Mouse (Mus musculus) liver, embryonic 12.5 days (tissue): ENCODE results near the gene Misp. TPM values are rescaled to one million over a fixed set of nuclear protein-coding genes. Genes with fewer than 3 reads are reported as not detected.

ENCODE experiments used
- ATAC-seq: fragments of 200-750 bp; cut with Nextera tagmentation; 2 replicates; pipeline ENCODE4 v1.8.0; 2017; ENCODE audit warnings: moderate number of reproducible peaks, mild to moderate bottlenecking, moderate library complexity
- H3K27ac ChIP-seq: fragments of 300-500 bp; sonication (generic); 2 replicates; pipeline ENCODE4 v1.5.1; 2016; ENCODE audit warnings: mild to moderate bottlenecking
- H3K27me3 ChIP-seq: fragments of 300-500 bp; sonication (generic); replicated peaks from 2 replicates; pipeline ENCODE4 v1.6.1; 2016; ENCODE audit warnings: mild to moderate bottlenecking, moderate library complexity
- H3K36me3 ChIP-seq: fragments of 300-500 bp; sonication (generic); 2 replicates; pipeline ENCODE4 v1.6.1; 2016; ENCODE audit warnings: mild to moderate bottlenecking, moderate library complexity
- H3K4me1 ChIP-seq: fragments of 300-500 bp; sonication (generic); 2 replicates; pipeline ENCODE4 v1.6.1; 2016
- H3K4me2 ChIP-seq: fragments of 300-500 bp; sonication (generic); 2 replicates; pipeline ENCODE4 v1.6.1; 2016; ENCODE audit warnings: mild to moderate bottlenecking, moderate library complexity
- H3K4me3 ChIP-seq: fragments of 300-500 bp; sonication (generic); 2 replicates; pipeline ENCODE4 v1.5.1; 2016; ENCODE audit warnings: mild to moderate bottlenecking, moderate library complexity
- H3K9ac ChIP-seq: fragments of 300-500 bp; sonication (generic); 2 replicates; pipeline ENCODE4 v1.6.1; 2016; ENCODE audit warnings: mild to moderate bottlenecking, moderate library complexity
- H3K9me3 ChIP-seq: fragments of 300-500 bp; sonication (generic); replicated peaks from 2 replicates; pipeline ENCODE4 v1.6.1; 2016; ENCODE audit warnings: mild to moderate bottlenecking, moderate library complexity
- WGBS: fragments of 180-500 bp; shearing (Covaris S2); methylation state at CpG from one replicate; pipeline ENCODE4 v1.1.7; 2016; ENCODE audit not compliant: insufficient replicate concordance; 5-methylcytosine and 5-hydroxymethylcytosine counted together
- polyA plus RNA-seq: library from polyadenylated mRNA; unstranded; fragments of >200 nt; fragmentation: Nextera tagmentation; extraction: Ambion mirVana; gene quantifications from 2 replicates; pipeline ENCODE4 v1.2.1, GENCODE M21; 2016

Gene Misp
- polyA plus RNA-seq, 1 experiment from 2014 or later, result 0.54 TPM

DNA sequence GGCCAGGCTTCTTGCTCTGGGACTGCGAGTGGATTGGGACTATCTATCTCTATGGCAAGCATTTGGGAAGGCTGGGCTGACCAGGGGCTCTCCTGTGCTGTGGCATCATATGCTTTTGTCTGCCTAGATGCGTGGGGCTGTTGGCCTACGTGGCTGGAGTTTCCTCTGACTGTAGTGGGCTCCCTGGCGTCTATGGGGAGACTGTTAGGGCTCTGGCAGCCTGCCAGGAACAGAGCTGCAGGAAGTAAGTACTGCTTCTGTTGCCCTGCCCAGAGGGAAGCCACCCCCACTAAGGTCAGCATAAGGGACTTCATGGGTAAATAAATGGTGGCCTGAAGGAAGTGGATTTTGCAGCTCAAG, 36.6 kb downstream of the Misp start:
- 42% methylated on average over 4 of the region's 4 CpGs for WGBS
- Histone ChIP-seq H3K4me1 (peaks cover 56% of the 10 kb centered on the region), H3K9ac (peak overlapping the region; percentile 97), H3K27me3 (no peaks in the 10 kb centered on the region), H3K9me3 (no peaks in the 10 kb centered on the region), H3K36me3 (peaks cover 67% of the 10 kb centered on the region), H3K4me2 (peak overlapping the region; percentile 98), H3K27ac (peak overlapping the region; percentile 99), H3K4me3 (peak overlapping the region; percentile 93)
- no peak for ATAC-seq

DNA sequence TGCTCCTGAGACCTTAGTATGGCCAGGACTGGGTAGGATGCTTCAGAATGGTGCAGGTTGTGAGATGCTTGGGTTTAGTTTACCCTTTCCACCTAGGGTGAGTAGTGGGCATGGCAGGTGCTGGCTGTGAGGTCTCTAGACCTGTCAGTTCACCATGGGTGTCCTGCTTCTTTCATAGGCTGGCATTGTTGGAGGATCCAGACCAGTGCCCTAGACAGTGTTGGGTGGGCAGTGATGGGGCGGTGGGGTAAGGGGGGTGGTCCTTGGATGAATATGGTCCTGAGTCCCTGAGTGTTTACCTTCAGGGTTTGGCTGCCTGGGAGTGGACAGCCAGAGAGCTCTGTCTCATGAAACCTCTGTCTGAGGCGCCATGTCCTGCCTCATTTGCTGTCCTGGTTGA, 37.1 kb downstream of the Misp start:
- peak overlapping the region; percentile 93 for H3K4me3 ChIP-seq
- H3K9ac ChIP-seq, result 0 out of 2 replicates have a peak overlapping the region, but pooled peaks have one; percentile 22
- H3K4me2 ChIP-seq, result peak overlapping the region; percentile 98
- peaks cover 52% of the 10 kb centered on the region for H3K4me1 ChIP-seq
- H3K36me3 ChIP-seq, result peaks cover 72% of the 10 kb centered on the region
- no peak for ATAC-seq
- peak overlapping the region; percentile 99; the same call in 1 of the 2 replicates for H3K27ac ChIP-seq
- no peaks in the 10 kb centered on the region for H3K27me3 ChIP-seq
- H3K9me3 ChIP-seq, result no peaks in the 10 kb centered on the region
- 78% methylated on average over 2 of the region's 2 CpGs for WGBS

DNA sequence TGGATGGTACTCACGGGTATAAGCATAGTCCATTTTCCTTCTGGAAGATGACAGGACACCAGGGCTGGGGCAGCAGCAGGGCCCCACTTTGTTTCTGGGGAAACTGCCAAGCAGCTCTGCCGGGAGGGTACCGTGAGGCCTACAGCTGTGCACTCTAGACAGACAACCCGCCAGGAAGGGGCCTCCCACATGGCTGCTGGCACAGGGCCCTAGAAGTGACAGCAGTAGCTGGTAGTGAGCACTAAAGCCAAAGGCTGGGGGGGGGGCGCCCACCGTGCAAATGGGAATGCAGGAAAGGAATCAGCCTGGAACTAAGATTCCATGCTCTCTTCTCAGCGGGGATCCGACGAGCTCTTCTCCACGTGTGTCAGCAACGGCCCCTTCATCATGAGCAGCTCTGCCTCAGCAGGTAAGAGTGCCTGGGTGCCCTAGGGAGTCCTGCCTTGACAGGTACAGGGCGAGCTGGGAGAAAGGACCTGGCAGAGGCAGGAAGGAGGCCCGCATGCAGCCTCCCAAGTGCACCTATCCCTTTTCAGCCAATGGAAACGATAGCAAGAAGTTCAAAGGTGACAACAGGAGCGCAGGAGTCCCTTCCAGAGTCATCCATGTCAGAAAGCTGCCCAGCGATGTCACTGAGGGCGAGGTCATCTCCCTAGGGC, 37.8 kb downstream of the Misp start:
- peak overlapping the region; percentile 93 for H3K4me3 ChIP-seq
- peak overlapping the region; percentile 42; the same call in 1 of the 2 replicates for H3K27ac ChIP-seq

DNA sequence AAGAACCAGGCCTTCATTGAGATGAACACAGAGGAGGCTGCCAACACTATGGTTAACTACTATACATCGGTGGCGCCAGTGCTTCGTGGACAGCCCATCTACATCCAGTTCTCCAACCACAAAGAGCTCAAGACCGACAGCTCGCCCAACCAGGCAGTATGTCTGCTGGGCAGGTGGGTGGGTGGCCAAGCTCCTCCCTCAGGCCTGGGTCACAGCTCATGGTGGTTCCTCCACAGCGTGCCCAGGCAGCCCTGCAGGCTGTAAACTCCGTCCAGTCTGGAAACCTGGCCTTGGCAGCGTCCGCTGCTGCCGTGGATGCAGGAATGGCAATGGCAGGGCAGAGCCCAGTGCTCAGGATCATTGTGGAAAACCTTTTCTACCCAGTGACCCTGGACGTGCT, 38.3 kb downstream of the Misp start:
- Histone ChIP-seq H3K36me3 (peaks cover 84% of the 10 kb centered on the region), H3K4me1 (peaks cover 42% of the 10 kb centered on the region), H3K9me3 (no peaks in the 10 kb centered on the region), H3K27me3 (no peaks in the 10 kb centered on the region), H3K27ac (no peak overlapping the region), H3K4me3 (no peak overlapping the region), H3K4me2 (no peak overlapping the region), H3K9ac (no peak overlapping the region)
- 84% methylated on average over 11 of the region's 11 CpGs for WGBS
- ATAC-seq, result no peak

More for the DNA sequence above, 37.8 kb downstream of the Misp start:
- 71% methylated on average over 17 of the region's 17 CpGs for WGBS
- H3K4me1 ChIP-seq, result peaks cover 45% of the 10 kb centered on the region
- 0 out of 2 replicates have a peak overlapping the region, but pooled peaks have one; percentile 22 for H3K9ac ChIP-seq
- peaks cover 78% of the 10 kb centered on the region for H3K36me3 ChIP-seq
- no peaks in the 10 kb centered on the region for H3K9me3 ChIP-seq
- ATAC-seq, result no peak
- H3K27me3 ChIP-seq, result no peaks in the 10 kb centered on the region
- peak overlapping the region; percentile 98 for H3K4me2 ChIP-seq

DNA sequence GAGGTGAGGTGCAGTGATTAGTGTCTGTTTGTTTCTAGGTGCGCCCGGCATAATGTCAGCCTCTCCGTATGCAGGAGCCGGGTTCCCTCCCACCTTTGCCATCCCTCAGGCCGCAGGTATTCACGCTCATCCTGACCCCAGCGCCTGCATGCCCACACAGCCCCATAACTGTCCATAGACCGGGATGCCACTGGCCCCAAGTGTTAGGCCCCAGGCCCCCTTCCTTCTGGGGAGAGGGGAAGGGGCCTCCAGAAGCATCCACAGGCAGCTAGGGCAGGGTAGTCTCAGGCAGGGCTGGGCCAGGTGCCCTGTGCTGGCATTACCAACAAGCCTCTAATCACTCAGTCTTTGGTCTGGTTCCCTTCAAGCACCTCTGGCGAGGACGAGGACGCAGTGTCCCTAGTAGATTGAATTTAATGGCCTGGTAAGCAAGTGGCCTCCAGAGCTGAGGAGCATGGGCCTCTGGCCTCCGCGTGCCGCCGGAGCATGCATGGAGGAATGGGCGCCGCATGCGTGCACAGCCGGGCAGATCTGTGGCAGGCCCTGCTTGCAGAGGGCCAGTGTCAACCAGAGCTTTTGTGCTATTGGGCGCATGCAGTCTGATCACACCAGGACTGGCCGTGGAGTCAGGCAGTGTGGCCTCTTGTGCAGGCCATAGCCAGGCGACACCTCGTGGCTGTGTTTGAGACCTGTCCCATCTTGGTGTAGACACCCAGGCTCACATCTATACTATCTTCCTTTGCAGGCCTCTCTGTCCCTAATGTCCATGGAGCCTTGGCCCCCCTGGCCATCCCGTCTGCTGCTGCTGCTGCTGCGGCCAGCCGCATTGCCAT, 39.5 kb downstream of the Misp start:
- Histone ChIP-seq H3K27me3 (no peaks in the 10 kb centered on the region), H3K9me3 (no peaks in the 10 kb centered on the region), H3K4me1 (peaks cover 48% of the 10 kb centered on the region), H3K27ac (no peak overlapping the region), H3K4me3 (no peak overlapping the region), H3K4me2 (no peak overlapping the region), H3K9ac (no peak overlapping the region; the same call in 1 of the 2 replicates), H3K36me3 (peaks cover 96% of the 10 kb centered on the region)
- ATAC-seq, result no peak
- 91% methylated on average over 26 of the region's 26 CpGs for WGBS

DNA sequence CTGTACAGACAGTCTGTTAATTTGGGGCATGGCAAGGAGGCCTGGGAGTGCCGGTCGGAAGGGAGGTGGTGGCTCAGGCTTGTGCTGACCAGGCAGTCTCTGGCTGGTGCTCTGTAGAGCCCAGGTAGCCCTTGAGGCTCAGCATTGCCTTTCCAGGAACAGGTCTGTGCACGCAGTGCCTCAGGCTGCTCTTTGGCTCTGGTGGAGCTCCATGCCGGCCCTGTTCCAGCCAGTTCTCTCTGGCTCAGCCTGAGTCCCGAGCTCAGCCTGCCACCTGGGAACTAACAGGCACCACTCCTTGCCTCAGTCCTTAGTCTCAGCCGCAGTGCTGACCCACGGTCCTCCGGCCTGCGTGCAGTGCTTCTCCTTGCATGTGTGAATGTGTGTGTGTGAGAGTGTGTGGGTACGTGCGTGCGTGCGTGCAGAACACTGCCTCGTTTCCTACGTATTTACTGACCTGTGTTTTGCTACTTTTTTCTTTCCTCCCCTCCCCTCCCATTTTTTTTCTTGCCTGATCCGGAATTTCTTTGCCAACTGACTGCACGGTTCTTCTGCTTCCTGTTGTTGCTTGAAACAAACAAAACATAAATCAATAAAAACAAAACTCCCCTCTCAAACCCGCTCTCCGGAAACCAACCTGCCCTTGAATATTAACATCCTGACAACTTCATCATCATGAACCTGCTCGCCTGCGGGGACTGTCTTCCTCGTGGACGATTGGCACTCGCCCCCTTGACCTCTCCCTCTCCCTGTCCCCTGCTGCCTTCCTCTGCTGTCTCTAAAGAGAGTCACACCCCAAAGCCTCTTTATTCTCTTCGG, 40.6 kb downstream of the Misp start:
- no peaks in the 10 kb centered on the region for H3K27me3 ChIP-seq
- H3K9me3 ChIP-seq, result no peaks in the 10 kb centered on the region
- peaks cover 43% of the 10 kb centered on the region for H3K4me1 ChIP-seq
- no peak overlapping the region for H3K4me3 ChIP-seq
- 87% methylated on average over 25 of the region's 25 CpGs for WGBS
- no peak overlapping the region for H3K9ac ChIP-seq
- 0 out of 2 replicates have a peak overlapping the region, but pooled peaks have one; percentile 8 for H3K27ac ChIP-seq
- ATAC-seq, result no peak
- H3K4me2 ChIP-seq, result no peak overlapping the region
- H3K36me3 ChIP-seq, result peaks cover 98% of the 10 kb centered on the region

DNA sequence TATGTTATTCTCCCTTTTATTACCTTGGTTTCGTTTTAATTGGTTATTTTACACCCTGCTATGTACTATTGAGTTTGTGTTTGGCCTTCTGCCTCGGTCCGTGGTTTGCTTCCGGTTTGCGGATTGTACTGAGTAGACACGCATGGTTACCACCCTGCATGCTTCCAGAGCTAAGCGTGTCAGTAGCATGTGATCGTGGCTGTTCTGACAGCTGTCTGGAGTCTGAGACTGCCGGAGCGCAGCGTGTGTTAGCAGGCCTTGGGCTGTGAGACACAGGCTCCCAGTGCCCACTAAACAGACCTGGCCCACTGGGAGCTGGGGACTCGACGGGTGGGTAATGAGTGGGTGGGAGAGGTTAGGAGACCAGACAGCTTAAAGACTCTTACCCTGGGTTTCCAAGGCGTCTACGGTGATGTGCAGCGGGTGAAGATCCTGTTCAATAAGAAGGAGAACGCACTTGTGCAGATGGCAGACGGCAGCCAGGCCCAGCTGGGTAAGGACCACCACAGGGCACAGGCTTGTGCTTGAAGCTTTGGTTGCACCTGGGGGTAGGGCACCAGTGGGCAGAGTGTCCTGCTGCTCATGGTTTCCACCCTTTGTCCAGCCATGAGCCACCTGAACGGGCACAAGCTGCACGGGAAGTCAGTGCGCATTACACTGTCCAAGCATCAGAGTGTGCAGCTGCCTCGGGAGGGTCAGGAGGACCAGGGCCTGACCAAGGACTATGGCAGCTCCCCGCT, 41.4 kb downstream of the Misp start:
- peaks cover 35% of the 10 kb centered on the region for H3K4me1 ChIP-seq
- no peaks in the 10 kb centered on the region for H3K27me3 ChIP-seq
- no peak overlapping the region for H3K4me2 ChIP-seq
- WGBS, result 86% methylated on average over 23 of the region's 23 CpGs
- H3K9ac ChIP-seq, result no peak overlapping the region
- no peak overlapping the region for H3K27ac ChIP-seq
- ATAC-seq, result no peak
- no peaks in the 10 kb centered on the region for H3K9me3 ChIP-seq
- H3K36me3 ChIP-seq, result peaks cover 91% of the 10 kb centered on the region
- no peak overlapping the region for H3K4me3 ChIP-seq

DNA sequence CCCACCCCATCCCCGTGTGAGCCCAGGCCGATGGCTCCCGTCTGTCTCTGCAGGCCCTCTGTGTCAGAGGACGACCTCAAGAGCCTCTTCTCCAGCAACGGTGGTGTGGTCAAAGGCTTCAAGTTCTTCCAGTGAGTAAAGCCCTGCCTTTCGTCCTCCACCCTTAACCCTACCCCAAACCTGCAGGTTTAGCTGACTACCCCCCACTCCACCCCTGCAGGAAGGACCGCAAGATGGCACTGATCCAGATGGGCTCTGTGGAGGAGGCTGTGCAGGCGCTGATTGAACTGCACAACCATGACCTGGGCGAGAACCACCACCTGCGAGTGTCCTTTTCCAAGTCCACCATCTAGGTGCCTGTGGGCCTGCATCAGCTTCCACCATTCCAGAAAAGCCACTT, 42.1 kb downstream of the Misp start:
- H3K9ac ChIP-seq, result no peak overlapping the region
- no peaks in the 10 kb centered on the region for H3K9me3 ChIP-seq
- no peak for ATAC-seq
- H3K27me3 ChIP-seq, result no peaks in the 10 kb centered on the region
- peaks cover 84% of the 10 kb centered on the region for H3K36me3 ChIP-seq
- H3K27ac ChIP-seq, result no peak overlapping the region
- H3K4me2 ChIP-seq, result no peak overlapping the region
- H3K4me1 ChIP-seq, result peaks cover 28% of the 10 kb centered on the region
- no peak overlapping the region for H3K4me3 ChIP-seq
- 79% methylated on average over 10 of the region's 10 CpGs for WGBS

DNA sequence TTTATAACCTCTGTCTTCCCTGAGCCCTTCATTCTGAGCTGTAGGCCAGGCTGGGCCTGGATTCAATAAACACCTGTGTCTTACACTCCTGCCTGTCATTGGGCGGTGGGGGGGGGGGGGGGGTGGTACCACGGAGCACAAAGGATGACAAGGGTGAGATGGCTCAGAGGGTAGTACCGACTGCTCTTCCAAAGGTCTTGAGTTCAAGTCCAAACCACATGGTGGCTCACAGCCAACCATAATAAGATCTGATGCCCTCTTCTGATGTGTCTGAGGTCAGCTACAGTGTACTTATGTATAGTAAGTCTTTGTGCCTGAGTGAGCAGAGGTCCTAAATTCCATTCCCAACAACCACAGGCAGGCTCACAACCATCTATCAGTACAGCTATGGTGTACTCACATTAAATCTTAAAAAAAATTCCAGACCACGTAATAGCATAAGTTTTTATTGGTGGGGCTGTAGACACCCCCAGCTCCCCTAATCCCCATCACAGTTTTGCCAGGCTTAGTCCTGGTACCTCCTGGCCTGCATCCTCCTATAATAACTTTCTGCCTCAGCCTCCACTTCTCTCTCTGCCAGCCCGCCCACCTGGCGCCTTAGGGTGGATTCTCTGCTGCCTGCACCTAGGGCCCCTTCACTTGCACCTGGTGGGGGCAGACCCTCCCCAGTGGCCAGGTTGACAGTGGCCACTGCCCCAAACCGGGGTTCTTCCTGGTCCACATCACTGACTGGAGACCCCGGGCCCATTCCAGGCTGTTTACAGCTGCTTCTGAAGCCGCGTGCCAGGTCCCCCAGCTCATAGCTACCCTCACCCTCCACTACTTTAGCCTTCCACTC, 43.8 kb downstream of the Misp start:
- Histone ChIP-seq H3K27ac (peak overlapping the region; percentile 39), H3K9ac (no peak overlapping the region), H3K4me2 (no peak overlapping the region), H3K27me3 (no peaks in the 10 kb centered on the region), H3K36me3 (peaks cover 67% of the 10 kb centered on the region), H3K9me3 (no peaks in the 10 kb centered on the region), H3K4me3 (no peak overlapping the region), H3K4me1 (peaks cover 14% of the 10 kb centered on the region)
- ATAC-seq, result no peak; the same call in 1 of the 2 replicates
- 55% methylated on average over 10 of the region's 10 CpGs for WGBS

DNA sequence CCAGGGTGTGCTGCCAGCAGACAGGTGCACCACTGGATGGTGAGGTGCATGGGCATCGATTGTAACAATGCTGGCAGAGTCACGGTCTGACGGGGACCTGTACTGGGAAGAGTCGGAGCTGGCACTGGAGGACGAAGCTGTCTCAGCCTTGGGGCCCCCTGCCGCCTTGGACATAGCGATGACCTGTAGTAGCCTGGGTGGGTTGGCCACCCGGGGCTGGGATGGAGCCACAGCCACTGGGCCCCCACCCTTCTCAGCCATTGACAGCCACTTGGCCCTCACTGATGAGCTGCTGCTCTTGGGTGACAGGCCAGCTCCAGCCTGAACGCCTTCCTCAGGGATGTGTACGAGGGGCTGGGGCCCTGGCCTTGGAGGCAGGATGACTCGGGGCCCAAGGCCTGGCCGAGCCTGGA, 44.4 kb downstream of the Misp start:
- no peak; the same call in 1 of the 2 replicates for ATAC-seq
- Histone ChIP-seq H3K36me3 (peaks cover 61% of the 10 kb centered on the region), H3K9ac (no peak overlapping the region), H3K27ac (peak overlapping the region; percentile 39), H3K9me3 (no peaks in the 10 kb centered on the region), H3K4me1 (peaks cover 10% of the 10 kb centered on the region; the same call in 1 of the 2 replicates), H3K4me3 (no peak overlapping the region), H3K4me2 (no peak overlapping the region), H3K27me3 (no peaks in the 10 kb centered on the region)
- 57% methylated on average over 12 of the region's 12 CpGs for WGBS
